Mouse (Mus musculus) bone marrow macrophage, adult 2 months (primary cell): ENCODE data around the gene Kcnk10.

Experiments
- CTCF ChIP-seq: IDR thresholded peaks from 2 replicates; pipeline ENCODE4 v1.5.1; 2012; ENCODE audit warnings: low read depth, mild to moderate bottlenecking, low read length, moderate library complexity
- POLR2A ChIP-seq: IDR thresholded peaks from 2 replicates; pipeline ENCODE4 v1.6.1; 2012; ENCODE audit warnings: mild to moderate bottlenecking, low read depth, low read length, borderline replicate concordance

DNA sequence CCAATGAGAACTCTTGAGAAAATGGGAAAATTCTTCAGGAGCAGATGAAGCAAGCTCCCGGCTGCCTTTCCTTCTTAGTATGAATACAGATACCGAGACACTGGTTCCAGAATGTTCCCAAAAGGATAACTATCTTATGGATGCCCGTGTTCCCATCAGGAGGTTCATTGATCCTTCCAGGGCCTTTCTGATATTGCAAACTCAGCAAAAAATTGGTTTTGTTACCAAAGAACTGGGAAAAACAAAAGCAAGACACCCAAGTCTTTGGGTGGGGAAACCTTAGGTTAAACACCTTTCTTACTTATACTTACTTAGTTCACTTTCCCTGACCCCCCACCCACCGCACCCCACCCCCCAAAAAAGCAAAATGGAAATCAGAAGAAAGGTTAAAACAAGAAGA lies 188.5 kb downstream of the Kcnk10 start:
- TF ChIP-seq POLR2A (no peak), CTCF (no peak)
